Mouse (Mus musculus) adrenal gland, postnatal 25 days (tissue): Measurements from ENCODE around the gene Cdca4. TPM values are rescaled to one million over a fixed set of nuclear protein-coding genes. Genes with fewer than 3 reads are reported as not detected.
A peak's percentile ranks its signal among the peaks of the same experiment; 100 is the strongest.

Experiments used
- DNase-seq: peaks from one replicate; pipeline ENCODE4 v3.0.0; 2021; ENCODE audit warnings: mixed read lengths
- long read RNA-seq: library from polyadenylated mRNA; stranded (forward); transcript quantifications from one replicate; pipeline ENCODE4 v2.0.0, GENCODE M21; 2021
- total RNA-seq: library from RNA; stranded (reverse); gene quantifications from 2 replicates; pipeline ENCODE4 v1.2.3, GENCODE M21; 2021

The Cdca4 gene
- total RNA-seq = 15.5 and 15.9 TPM in 2 replicates
- long read RNA-seq, transcript Cdca4-201 (2 exons, 2,425 nt) = minor isoform, 11 of 30 reads
- long read RNA-seq, transcript Cdca4-202 (2 exons, 1,994 nt) = major isoform, 15 of 30 reads
- long read RNA-seq, partial matches to known transcripts = 0 of 30 reads
- long read RNA-seq, other reads (novel, unspliced or antisense) = 4 of 30 reads

DNA sequence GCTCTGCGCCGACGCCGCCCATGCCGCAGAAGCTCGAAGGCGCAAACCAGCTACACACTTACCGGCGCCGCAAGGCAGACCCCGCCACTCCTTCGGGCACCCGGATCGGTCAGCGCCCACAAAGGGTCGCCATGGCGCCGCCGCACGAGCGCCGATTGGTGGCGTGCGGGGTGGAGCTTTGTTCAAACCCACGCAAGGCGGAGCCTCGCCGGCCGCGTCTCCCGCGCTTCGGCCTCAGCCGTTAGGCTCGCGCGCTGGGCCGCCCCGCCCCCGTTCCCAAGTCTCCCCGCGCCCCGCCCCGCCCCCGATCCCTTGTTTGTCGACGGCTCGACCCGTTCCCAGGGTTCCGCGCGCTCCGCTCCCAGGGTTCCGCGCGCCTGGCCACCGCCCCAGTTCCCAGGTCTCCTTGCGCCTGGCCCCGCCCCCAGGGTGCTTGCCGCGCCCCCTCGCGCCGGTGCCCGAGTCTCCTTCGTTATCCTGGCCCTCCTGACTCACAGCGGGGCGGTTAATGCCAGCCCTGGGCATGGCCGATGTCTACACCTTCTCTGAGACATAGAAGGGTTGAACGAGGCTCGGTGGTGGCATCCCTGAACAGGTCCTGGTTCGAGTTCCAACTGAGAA lies at the start of gene Cdca4:
Gene Cdca4, minus strand, starts transcription at position 180 of the 621 bp plus-strand sequence.
- DNase-seq = peak; percentile 100

DNA sequence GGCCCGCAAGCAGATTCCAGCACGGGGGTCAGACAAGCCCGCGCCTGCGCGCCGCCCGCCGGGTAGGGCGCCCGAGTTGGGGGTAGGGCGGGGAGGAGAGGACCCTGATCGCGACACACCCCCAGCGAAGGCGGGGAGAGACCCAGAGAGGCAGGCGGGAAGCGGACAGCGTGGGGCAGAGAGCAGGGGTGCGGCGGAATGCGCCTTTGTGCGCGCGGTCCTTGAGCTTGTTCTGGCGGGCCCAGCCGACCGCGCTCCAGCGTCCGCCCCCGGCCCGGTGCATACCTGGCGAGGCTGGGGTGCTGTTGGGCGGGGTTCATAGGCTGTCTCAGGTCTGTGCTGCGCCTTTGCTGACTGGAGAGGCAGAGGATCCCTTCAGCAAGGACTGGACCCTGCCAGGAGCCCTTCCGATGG lies 48.4 kb upstream of the Cdca4 start:
- DNase-seq = no peak

DNA sequence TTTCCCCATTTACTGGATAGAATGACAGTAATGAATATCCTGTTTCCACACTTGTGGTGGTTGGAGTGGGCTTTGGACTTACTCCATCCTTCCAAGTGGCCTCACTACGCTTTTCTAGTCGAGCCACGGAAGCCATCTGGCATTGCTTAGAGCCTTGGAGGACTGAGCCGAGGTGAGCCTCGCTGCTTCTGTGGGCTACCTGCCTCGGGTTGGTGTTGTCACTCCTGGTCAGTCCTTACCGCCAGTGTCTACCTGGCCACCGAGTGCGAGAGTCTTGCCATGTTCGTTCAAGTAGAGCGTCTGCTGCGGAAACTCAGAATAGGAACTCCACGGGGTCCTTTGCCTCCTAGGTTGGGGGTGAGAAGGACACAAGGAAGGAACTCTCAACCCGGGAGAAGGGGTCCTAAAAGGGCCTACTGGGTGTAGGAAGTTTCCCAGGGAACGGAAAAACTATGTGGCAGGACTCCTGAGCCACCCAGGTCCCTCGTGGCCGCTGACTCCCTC lies 47.9 kb upstream of the Cdca4 start:
- DNase-seq = no peak

DNA sequence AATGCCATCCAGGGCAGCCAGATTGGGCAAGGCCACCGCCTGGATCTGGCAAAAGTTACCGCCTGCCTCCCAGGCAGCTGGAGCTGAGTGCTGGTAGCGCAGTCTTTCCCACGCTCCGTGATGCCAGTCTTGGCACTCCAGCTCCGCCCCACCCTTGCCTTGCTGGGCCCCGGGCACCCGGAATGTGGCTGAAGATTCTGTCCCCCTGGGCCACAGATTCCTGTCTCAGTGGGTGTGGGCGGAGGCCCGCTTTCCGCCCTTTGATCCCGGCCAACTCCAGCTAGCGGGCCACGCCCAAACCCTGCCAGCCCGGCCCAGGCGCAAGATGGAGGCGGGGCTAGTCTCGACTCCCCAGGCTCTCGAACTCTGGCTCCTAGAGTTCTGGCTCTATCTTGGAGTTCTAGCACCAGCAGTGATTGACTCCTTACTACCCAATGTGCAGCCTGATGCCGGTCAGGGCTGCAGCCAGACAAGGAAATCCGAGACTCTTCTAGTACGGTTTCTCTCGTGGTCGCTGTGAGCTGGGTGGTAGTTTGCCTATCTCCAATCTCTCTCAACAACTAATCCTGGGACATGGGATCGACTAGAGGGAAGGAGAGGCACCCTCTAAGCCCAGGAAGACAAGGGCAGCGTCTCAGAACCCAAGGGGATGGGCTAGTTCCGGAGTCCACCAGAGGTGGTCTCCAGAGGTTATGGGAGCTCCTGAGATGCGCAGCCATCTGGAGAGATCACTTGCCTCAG lies 47.3 kb upstream of the Cdca4 start:
- DNase-seq = peak; percentile 70

DNA sequence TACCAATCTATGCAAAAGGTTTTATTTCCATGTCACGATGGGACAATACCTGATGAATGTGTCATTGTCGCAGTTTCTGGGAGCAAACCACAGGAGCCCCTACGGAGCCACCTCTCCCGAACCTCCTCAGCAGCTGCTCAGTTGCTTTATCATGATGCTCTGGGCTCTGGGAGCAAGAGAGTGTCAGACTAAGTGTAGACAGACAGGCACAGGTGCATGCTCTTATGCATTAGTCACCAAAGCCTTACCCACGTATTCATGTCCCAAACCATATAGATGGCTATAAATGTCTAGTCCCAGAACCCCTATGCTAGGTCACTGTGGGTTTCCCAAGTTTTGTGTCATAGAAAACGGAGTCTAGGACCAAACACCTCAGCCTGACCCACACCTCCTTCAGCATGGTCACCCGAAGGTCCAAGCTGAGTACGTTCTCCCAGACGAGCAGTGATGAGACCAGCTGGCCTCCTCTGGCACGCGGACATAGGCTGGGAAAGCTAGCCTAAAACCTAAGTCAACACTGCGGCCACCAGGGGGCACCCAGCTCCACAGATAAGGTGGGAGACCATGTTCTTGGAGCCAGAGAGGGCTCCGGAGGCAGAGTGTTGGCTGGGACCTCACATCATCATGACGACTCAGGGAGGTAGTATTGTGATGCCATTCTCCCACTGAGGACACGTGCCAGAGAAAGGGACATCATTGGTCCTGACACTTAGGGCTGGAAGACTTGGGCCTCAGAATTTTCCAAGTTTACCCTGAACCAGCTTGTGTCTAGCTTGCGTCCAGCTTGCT lies 46.2 kb upstream of the Cdca4 start:
- peak; percentile 94 for DNase-seq

DNA sequence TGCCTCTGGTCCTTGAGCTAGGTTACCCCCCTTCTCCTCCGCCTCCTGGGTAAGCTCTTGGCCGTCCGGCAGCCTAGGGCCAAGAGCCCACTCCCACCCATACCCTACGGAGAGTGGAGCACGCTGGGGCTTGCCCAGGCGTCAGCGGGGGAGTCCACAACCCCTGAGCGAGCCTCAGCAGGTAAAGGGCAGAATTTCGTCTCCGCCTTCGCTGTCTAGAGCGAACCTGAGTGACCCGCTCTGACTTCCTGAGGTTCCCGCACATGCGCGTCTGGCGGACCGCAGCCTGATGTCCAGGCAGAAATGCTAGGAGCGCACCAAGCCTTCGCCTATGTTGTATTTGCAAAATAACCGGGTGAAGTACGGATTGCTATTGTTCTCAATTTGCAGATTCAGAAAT lies 45.0 kb upstream of the Cdca4 start:
- no peak for DNase-seq

DNA sequence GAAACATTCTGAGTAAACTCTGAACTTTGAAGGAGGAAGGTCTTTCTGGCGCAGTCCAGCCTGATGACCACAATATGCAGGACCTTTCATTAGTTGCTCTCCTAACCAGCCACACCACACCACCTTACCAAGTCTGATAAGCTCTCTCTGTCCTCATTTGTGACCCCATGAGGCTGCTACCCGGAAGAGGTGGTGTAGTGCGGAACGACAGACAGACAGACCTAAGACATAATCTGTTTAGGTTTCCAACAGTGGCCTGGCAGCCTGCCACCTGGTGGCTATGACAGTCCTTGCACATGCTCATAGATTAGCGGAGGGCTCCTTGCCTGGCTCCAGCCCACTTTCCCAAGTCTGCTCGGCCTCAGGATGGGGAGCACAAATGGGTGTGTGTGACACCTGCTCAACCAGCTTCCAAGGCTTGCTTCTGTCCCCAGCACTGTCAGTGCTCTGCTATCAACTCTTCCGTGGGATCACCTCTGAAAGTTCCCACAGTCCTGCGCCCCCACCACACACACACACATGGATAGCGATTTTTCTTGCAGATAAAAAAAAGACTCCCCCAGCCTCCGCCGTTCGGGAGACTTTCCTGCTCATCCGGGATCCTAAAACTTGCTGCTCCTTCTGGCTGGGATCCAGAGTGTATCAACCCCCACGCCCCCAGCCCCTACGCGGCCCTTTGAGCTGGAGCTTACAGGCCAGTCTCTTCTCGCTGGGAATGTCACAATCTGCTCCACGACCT lies 44.4 kb upstream of the Cdca4 start:
- peak; percentile 83 for DNase-seq

DNA sequence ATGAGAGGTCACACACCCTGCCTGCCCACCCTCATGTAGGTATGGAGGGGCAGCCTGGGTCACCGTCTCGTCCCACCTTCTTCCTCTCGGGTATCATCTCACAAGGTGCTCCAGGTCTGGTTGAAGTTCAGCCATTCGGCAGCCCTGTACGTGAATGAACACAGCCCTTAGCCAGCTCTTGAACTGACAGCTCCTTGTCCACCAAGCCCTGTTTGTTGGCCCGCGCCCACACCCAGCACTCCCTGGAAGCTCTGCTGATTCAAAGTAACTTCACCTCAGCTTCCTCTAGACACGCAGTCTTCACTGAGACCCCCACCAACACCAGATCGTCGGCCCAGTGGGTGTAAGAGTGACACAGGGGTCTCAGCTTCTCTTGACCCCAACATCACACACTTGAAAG lies 43.8 kb upstream of the Cdca4 start:
- DNase-seq = no peak

DNA sequence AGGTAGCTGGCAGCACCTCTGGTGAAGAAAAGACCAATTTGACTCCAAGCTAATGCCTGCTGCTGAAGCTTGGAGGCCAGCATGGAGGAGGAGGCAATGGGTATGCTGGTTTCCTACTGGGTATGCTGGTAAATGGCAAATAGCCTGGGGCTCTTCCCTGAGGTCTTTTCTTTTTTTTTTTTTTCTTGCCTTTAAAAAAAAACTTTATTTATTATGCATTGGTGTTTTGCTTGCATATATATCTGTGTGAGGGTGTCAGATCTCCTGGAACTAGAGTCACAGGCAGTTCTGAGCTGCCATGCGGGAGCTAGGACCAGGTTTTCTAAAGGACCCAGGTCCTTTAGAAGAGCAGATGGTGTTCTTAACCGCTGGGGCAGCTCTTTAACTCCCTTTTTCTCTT lies 42.0 kb upstream of the Cdca4 start:
- DNase-seq = no peak

DNA sequence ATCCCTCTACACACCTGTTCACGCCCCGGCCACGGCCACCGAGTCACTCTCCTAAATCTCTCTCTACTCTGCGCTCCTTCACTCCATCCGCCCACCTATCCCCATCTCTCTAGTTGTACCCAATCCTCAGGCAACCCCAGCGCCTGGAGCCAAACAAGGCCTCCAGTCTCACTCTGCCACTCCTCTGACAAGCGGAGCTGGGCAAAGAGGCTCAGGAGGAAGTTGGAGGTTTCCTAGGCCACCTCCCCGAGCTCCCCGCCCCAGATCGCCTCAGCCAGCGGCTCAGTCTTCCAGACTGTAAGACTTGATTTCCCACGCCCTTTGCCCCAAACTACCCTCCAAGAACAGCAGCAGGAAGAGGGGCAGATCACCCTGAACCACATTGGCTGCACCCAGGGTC lies 41.6 kb upstream of the Cdca4 start:
- DNase-seq = no peak

DNA sequence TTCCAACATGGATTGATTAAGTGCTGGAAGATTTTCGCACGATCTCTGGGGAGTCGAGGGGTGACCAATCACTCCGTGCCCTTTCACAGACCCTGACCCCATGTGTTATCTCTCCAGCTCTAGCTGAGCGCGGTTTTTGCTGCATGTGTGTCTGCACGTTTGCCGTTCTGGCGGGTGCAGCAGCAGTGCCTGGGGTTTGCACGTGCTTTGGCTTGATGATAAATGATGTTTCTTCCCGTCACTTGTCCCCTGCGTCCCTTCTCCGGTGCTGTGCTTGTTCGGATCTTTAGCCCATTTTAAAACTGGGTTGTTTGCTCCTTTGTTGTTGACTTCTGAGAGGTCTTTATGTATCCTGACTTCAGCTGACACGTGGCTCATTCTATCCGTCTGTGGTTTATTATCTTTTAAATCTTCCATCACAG lies 40.6 kb upstream of the Cdca4 start:
- no peak for DNase-seq

DNA sequence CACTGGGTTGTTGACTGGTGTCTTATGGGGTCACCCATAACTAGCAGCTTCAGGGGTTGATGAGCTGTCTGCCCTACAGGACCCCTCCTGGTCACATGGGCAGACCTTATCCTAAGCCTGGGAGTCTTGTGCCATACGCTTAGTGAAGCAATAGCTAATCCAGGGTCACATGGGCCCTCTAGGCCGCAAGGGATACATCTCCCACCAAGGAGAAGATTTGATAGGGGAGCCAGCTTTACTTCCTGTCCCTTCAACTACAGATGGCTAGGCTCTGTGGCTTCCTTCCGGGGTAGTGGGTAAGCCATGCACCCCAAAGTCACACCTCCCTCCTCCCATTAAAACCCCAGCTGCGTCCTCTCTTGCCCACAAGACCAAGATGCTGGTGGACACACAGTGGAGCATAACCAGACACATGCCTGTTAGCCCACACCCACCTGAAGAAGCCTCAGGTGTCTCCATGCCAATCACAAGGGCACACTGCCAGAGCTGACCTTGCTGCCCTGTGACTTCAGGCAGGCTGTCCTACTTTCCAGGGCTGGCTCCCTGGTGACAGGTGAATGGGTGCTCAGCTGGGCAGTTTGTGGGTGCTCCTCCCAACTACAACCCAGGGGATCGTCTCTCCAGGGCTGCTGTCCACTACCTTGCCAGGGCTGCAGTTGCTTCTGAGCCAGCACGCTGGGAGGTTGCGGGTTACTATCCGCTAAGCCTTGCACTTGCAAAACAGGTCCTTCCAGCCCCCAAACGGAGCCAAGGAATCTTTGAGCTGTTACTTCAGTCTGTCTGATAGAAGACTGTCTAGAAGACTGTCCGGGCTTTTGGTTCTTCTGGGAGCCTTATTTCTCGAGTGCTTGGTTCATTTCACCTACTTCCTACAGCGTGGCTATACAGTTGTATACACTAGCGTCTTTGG lies 39.2 kb upstream of the Cdca4 start, which contains the start of gene Gpr132:
Gene Gpr132, minus strand, starts transcription at position 51 of the 910 bp plus-strand sequence.
- no peak for DNase-seq

DNA sequence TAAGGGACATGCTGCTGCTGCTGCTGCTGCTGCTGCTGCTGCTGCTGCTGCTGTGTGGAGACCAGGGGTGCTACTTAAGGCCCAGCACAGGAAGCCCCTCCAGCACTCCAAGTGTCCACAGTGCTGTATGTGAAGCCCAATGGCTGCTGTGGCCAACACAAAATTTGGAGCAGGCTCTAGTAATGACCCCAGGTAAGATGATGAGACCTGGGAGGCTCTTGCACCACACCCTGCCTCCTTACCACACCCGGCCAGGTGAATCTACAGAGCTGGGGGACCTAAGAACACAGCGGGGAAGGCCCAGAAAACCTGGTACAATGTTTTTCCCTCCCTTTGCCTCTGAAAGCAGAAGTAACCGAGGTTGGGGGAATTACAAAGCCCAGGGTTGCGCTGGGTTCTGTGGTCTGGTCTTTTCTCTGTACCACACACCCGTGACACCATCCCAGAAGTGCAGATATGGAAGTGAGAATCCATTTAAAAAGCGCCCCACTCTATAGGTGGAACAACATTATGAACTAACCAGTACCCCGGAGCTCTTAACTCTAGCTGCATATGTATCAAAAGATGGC lies 38.0 kb upstream of the Cdca4 start:
- no peak for DNase-seq

DNA sequence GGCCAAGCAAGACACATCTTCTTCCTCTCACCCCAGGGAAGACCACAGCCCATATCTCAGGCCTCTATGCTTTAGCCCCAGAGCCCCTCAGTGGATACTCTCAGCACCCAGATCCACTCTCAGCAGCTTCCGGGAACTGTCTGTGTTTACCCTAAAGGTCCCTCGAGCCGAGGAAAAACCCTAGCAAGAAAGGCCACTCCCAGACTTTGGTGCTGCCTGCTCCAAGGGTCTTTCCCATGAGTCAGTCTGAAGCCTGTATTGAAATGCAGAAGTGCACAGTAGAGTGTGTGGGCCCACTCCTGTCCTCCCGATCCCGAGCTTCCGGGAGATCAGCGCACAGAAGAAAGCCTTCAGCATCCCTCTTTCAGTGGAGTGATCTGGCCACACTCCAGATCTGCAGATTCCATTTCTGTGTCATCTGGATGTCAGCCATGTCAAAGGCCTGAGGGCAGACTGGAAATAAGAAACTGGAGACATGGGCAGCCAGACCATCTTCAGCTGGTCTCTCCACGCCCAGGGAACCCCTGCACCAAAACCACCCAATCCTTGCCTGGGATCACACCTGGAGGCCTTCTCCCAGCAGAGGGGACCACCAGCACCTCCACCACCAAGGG lies 37.4 kb upstream of the Cdca4 start:
- DNase-seq = peak; percentile 41

DNA sequence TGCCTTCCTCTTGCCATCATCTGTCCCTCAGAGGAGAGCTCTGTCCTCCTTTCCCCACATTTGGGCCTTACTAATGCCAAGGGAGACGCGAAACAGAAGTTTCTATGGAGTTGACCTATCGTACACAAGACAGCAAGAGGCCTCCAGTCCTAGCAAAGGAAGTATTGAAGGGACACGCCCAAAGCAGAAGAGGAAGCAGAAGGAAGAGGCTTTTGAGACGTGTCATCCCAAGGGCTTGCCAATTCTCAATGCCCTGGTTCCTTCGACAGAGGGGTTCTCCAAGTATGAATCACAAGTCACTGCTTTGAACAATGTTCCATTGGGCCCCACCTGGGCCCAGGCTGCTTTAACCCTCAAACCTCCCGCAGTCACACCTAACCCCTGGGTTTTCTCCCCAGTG lies 35.6 kb upstream of the Cdca4 start:
- DNase-seq = no peak

DNA sequence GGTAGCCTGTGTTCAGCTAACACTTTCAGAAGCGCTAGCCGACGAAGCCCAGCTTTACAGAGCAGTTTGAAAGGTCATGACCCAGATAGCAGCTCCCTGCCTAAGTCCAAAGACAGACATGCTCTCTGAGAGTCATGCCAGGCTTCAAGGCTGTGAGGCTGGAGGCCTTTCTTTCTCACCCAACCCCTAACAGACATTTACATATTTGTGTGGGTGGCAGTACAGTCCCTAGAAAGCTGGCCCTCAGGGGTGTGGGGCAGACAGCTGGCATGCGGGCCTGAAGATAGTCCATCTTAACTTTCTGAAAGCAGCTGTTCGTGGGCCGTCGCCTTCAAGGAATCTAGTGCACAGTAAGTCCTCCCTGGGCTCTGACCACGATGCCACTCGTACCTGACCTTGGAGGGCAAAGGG lies 32.7 kb upstream of the Cdca4 start:
- no peak for DNase-seq

DNA sequence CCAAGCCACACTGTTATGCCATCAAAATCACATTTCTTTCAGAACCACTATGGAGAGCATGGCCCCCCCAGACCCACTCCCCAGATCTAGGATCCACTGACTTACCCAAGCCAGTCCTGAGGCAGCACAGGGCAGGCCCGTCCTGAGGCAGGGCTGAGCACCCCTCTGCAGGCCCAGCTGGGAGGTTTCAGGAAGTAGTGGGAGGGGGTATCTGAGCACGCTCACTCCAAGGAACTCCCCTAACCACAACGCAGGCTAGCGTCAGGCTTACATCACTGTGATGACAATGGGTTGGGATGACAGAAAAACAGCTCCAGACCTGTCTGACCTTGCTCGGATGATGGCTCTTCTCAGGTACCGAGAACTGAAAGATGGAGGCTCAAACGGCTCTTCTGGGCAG lies 31.5 kb upstream of the Cdca4 start:
- DNase-seq = no peak

DNA sequence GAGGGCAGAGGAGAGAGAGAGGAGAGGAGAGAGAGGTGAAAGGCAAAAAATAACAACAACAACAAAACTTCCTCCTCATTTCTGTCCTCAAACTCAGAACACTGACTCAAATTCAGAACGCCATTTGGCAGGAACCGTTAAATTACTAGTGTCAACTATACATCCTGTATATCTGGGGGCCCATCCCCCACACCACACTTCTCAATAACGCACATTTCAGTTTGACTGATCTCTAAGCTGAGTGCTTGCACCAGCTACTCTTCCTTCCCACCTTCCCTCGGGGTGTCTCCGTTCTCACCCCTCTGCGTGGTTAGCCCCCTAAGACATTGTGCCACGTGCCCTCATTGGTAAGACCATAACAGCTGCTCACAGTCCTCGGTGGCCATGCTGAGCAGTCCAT lies 30.7 kb upstream of the Cdca4 start:
- DNase-seq = no peak

DNA sequence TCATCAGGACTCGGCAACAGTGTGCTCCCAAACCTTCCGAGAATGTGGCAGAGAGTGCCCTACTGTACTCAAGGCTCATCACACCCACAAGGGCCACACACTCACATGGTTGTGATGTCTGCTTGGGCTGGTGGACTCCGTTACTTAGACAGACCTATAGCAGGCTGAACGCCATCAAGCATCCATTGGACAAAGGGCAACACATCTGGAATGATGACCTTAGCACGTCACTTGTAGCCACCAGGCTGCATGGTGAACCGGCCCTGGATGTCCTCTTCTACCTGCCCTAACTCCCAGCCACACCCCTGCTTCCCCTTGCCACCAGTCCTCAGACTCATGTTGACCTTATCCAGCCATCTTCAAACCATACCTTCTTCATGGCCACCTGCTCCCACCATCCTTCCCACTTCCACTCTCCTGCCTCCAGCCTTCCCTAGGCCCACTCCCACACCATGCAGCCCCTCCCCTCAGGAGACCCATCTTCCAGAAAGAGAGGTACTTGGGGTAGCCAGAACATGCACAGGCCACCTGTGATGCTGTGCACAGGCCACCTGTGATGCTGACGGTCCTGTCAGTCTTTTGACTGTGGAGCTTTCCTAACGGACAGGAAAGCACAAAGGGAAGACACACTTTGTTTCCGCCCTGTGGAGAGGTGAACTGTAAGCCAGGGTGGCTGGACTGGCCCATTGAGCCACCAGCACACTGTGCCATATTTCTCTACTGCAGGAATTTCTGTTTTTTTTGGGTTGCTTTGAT lies 29.5 kb upstream of the Cdca4 start:
- DNase-seq = no peak
